Mouse (Mus musculus): ENCODE results near the gene Plch2. TPM values are rescaled to one million over a fixed set of nuclear protein-coding genes. Genes with fewer than 3 reads are reported as not detected.
A peak's percentile ranks its signal among the peaks of the same experiment; 100 is the strongest.

Gene Plch2
- 0.16 and 0.22 TPM in 2 replicates for polyA plus RNA-seq (2014; fragmentation: Nextera tagmentation; extraction: Ambion mirVana)

GRCm38 (mm10) chr4:155056724-155057123, at the start of gene Plch2:
Gene Plch2, minus strand, starts transcription at chr4:155056784.
- Histone ChIP-seq H3K4me1 (ENCODE audit: control insufficient read depth in 2 of 2, insufficient read depth in 2 of 2, low read length in 2 of 2) (peaks cover 2 to 8% of the 10 kb centered on the region in 2 experiments; a peak in 1 of 4 replicates), H3K36me3 (ENCODE audit: control insufficient read depth, insufficient read depth, low read length) (no peaks in the 10 kb centered on the region), H3K9ac (ENCODE audit: low read length) (no peak within 1 kb of the TSS), H3K9me3 (ENCODE audit: control insufficient read depth, low read length) (no peaks in the 10 kb centered on the region), H3K4me2 (ENCODE audit: low read length) (no peak within 1 kb of the TSS), H3K4me3 (ENCODE audit: control insufficient read depth in 1 of 2, insufficient read depth in 1 of 2, low read depth in 1 of 2, low read length in 2 of 2) (no peak within 1 kb of the TSS), H3K27me3 (ENCODE audit: control insufficient read depth, insufficient read depth, low read length) (0 out of 2 replicates have a peak, but pooled peaks cover 4% of the 10 kb centered on the region), H3K27ac (replicated peaks in 1 of 2; ENCODE audit: control insufficient read depth in 1 of 2, insufficient read depth in 1 of 2, low read depth in 2 of 2, low read length in 2 of 2) (no peak within 1 kb of the TSS)
- 57% methylated on average over 10 of the region's 10 CpGs for WGBS
- no peak for ATAC-seq (ENCODE audit: insufficient number of reproducible peaks, insufficient read depth, low FRiP score, low read depth)

GRCm38 (mm10) chr4:155098572-155098971, 42.0 kb upstream of the Plch2 start:
- Histone ChIP-seq H3K4me2 (ENCODE audit: low read length) (no peak overlapping the region), H3K27me3 (ENCODE audit: control insufficient read depth, insufficient read depth, low read length) (no peaks in the 10 kb centered on the region), H3K4me3 (ENCODE audit: control insufficient read depth in 1 of 2, insufficient read depth in 1 of 2, low read depth in 1 of 2, low read length in 2 of 2) (no peak overlapping the region), H3K27ac (replicated peaks in 1 of 2; ENCODE audit: control insufficient read depth in 1 of 2, insufficient read depth in 1 of 2, low read depth in 2 of 2, low read length in 2 of 2) (no peak overlapping the region), H3K9me3 (ENCODE audit: control insufficient read depth, low read length) (no peaks in the 10 kb centered on the region), H3K4me1 (ENCODE audit: control insufficient read depth in 2 of 2, insufficient read depth in 2 of 2, low read length in 2 of 2) (peaks cover 2 to 3% of the 10 kb centered on the region in 2 experiments; a peak in 2 of 4 replicates), H3K9ac (ENCODE audit: low read length) (no peak overlapping the region), H3K36me3 (ENCODE audit: control insufficient read depth, insufficient read depth, low read length) (no peaks in the 10 kb centered on the region)
- 38% methylated on average over 4 of the region's 4 CpGs for WGBS
- ATAC-seq (ENCODE audit: insufficient number of reproducible peaks, insufficient read depth, low FRiP score, low read depth) = no peak

- H3K4me1 ChIP-seq (ENCODE audit: control insufficient read depth in 2 of 2, insufficient read depth in 2 of 2, low read length in 2 of 2) = peaks cover 2 to 3% of the 10 kb centered on the region in 2 experiments; a peak in 2 of 4 replicates
- 85% methylated on average over 6 of the region's 6 CpGs for WGBS
- H3K36me3 ChIP-seq (ENCODE audit: control insufficient read depth, insufficient read depth, low read length) = 0 out of 2 replicates have a peak, but pooled peaks cover 2% of the 10 kb centered on the region
- H3K9me3 ChIP-seq (ENCODE audit: control insufficient read depth, low read length) = no peaks in the 10 kb centered on the region
- H3K9ac ChIP-seq (ENCODE audit: low read length) = no peak overlapping the region
- no peak overlapping the region for H3K4me3 ChIP-seq (ENCODE audit: control insufficient read depth in 1 of 2, insufficient read depth in 1 of 2, low read depth in 1 of 2, low read length in 2 of 2)
- H3K4me2 ChIP-seq (ENCODE audit: low read length) = no peak overlapping the region
- ATAC-seq (ENCODE audit: insufficient number of reproducible peaks, insufficient read depth, low FRiP score, low read depth) = no peak
- H3K27ac ChIP-seq (replicated peaks in 1 of 2; ENCODE audit: control insufficient read depth in 1 of 2, insufficient read depth in 1 of 2, low read depth in 2 of 2, low read length in 2 of 2) = no peak overlapping the region
- H3K27me3 ChIP-seq (ENCODE audit: control insufficient read depth, insufficient read depth, low read length) = no peaks in the 10 kb centered on the region
These were observed 40.9 kb upstream of the Plch2 start for GRCm38 (mm10) chr4:155097452-155097851.

GRCm38 (mm10) chr4:155095967-155096366, 39.4 kb upstream of the Plch2 start:
- Histone ChIP-seq H3K4me2 (ENCODE audit: low read length) (no peak overlapping the region), H3K4me3 (ENCODE audit: control insufficient read depth in 1 of 2, insufficient read depth in 1 of 2, low read depth in 1 of 2, low read length in 2 of 2) (no peak overlapping the region), H3K27me3 (ENCODE audit: control insufficient read depth, insufficient read depth, low read length) (no peaks in the 10 kb centered on the region), H3K9ac (ENCODE audit: low read length) (no peak overlapping the region), H3K4me1 (ENCODE audit: control insufficient read depth in 2 of 2, insufficient read depth in 2 of 2, low read length in 2 of 2) (peaks cover 2 to 3% of the 10 kb centered on the region in 2 experiments; a peak in 2 of 4 replicates), H3K9me3 (ENCODE audit: control insufficient read depth, low read length) (no peaks in the 10 kb centered on the region), H3K27ac (replicated peaks in 1 of 2; ENCODE audit: control insufficient read depth in 1 of 2, insufficient read depth in 1 of 2, low read depth in 2 of 2, low read length in 2 of 2) (no peak overlapping the region; a peak in 1 of 4 replicates), H3K36me3 (ENCODE audit: control insufficient read depth, insufficient read depth, low read length) (0 out of 2 replicates have a peak, but pooled peaks cover 10% of the 10 kb centered on the region)
- ATAC-seq (ENCODE audit: insufficient number of reproducible peaks, insufficient read depth, low FRiP score, low read depth) = no peak
- WGBS = 94% methylated on average over 8 of the region's 8 CpGs

GRCm38 (mm10) chr4:155095238-155095900, 38.8 kb upstream of the Plch2 start:
- Histone ChIP-seq H3K4me1 (ENCODE audit: control insufficient read depth in 2 of 2, insufficient read depth in 2 of 2, low read length in 2 of 2) (peaks cover 2 to 3% of the 10 kb centered on the region in 2 experiments; a peak in 2 of 4 replicates), H3K4me2 (ENCODE audit: low read length) (no peak overlapping the region), H3K27ac (replicated peaks in 1 of 2; ENCODE audit: control insufficient read depth in 1 of 2, insufficient read depth in 1 of 2, low read depth in 2 of 2, low read length in 2 of 2) (peak overlapping the region in 1 of 2 experiments; percentile 33; a peak in 1 of 4 replicates), H3K4me3 (ENCODE audit: control insufficient read depth in 1 of 2, insufficient read depth in 1 of 2, low read depth in 1 of 2, low read length in 2 of 2) (no peak overlapping the region), H3K9me3 (ENCODE audit: control insufficient read depth, low read length) (no peaks in the 10 kb centered on the region), H3K27me3 (ENCODE audit: control insufficient read depth, insufficient read depth, low read length) (no peaks in the 10 kb centered on the region), H3K36me3 (ENCODE audit: control insufficient read depth, insufficient read depth, low read length) (0 out of 2 replicates have a peak, but pooled peaks cover 10% of the 10 kb centered on the region), H3K9ac (ENCODE audit: low read length) (no peak overlapping the region)
- 41% methylated on average over 8 of the region's 8 CpGs for WGBS
- ATAC-seq (ENCODE audit: insufficient number of reproducible peaks, insufficient read depth, low FRiP score, low read depth) = peak; percentile 47

GRCm38 (mm10) chr4:155094565-155094964, 38.0 kb upstream of the Plch2 start:
- no peak overlapping the region for H3K4me3 ChIP-seq (ENCODE audit: control insufficient read depth in 1 of 2, insufficient read depth in 1 of 2, low read depth in 1 of 2, low read length in 2 of 2)
- no peak overlapping the region for H3K4me2 ChIP-seq (ENCODE audit: low read length)
- H3K27ac ChIP-seq (replicated peaks in 1 of 2; ENCODE audit: control insufficient read depth in 1 of 2, insufficient read depth in 1 of 2, low read depth in 2 of 2, low read length in 2 of 2) = no peak overlapping the region; a peak in 1 of 4 replicates
- WGBS = 65% methylated on average over 3 of the region's 3 CpGs
- no peak for ATAC-seq (ENCODE audit: insufficient number of reproducible peaks, insufficient read depth, low FRiP score, low read depth)
- H3K9me3 ChIP-seq (ENCODE audit: control insufficient read depth, low read length) = no peaks in the 10 kb centered on the region
- H3K36me3 ChIP-seq (ENCODE audit: control insufficient read depth, insufficient read depth, low read length) = 0 out of 2 replicates have a peak, but pooled peaks cover 10% of the 10 kb centered on the region
- no peaks in the 10 kb centered on the region for H3K27me3 ChIP-seq (ENCODE audit: control insufficient read depth, insufficient read depth, low read length)
- H3K4me1 ChIP-seq (ENCODE audit: control insufficient read depth in 2 of 2, insufficient read depth in 2 of 2, low read length in 2 of 2) = peaks cover 2 to 3% of the 10 kb centered on the region in 2 experiments; a peak in 2 of 4 replicates
- no peak overlapping the region for H3K9ac ChIP-seq (ENCODE audit: low read length)

GRCm38 (mm10) chr4:155093431-155094149, 37.0 kb upstream of the Plch2 start:
- H3K27ac ChIP-seq (replicated peaks in 1 of 2; ENCODE audit: control insufficient read depth in 1 of 2, insufficient read depth in 1 of 2, low read depth in 2 of 2, low read length in 2 of 2) = no peak overlapping the region
- H3K9me3 ChIP-seq (ENCODE audit: control insufficient read depth, low read length) = no peaks in the 10 kb centered on the region
- H3K4me3 ChIP-seq (ENCODE audit: control insufficient read depth in 1 of 2, insufficient read depth in 1 of 2, low read depth in 1 of 2, low read length in 2 of 2) = no peak overlapping the region
- WGBS = 74% methylated on average over 7 of the region's 7 CpGs
- H3K4me2 ChIP-seq (ENCODE audit: low read length) = no peak overlapping the region
- 0 out of 2 replicates have a peak, but pooled peaks cover 10% of the 10 kb centered on the region for H3K36me3 ChIP-seq (ENCODE audit: control insufficient read depth, insufficient read depth, low read length)
- H3K27me3 ChIP-seq (ENCODE audit: control insufficient read depth, insufficient read depth, low read length) = no peaks in the 10 kb centered on the region
- no peak for ATAC-seq (ENCODE audit: insufficient number of reproducible peaks, insufficient read depth, low FRiP score, low read depth)
- H3K4me1 ChIP-seq (ENCODE audit: control insufficient read depth in 2 of 2, insufficient read depth in 2 of 2, low read length in 2 of 2) = peaks cover under 1 to 2% of the 10 kb centered on the region in 2 experiments; a peak in 2 of 4 replicates
- no peak overlapping the region for H3K9ac ChIP-seq (ENCODE audit: low read length)

Data from heart, embryonic 14.5 days (tissue).